Mouse (Mus musculus) midbrain, embryonic 11.5 days (tissue): Measurements from ENCODE around the gene Tigar. TPM values are rescaled to one million over a fixed set of nuclear protein-coding genes. Genes with fewer than 3 reads are reported as not detected.

ENCODE experiments used
- ATAC-seq: fragments of 200-750 bp; cut with Nextera tagmentation; 2 replicates; pipeline ENCODE4 v1.8.0; 2017; ENCODE audit warnings: moderate TSS enrichment, moderate library complexity; ENCODE audit not compliant: low FRiP score
- DNase-seq: peaks from one replicate; pipeline ENCODE4 v3.0.0; 2015; ENCODE audit warnings: low spot score; ENCODE audit errors: missing footprints
- H3K27ac ChIP-seq: fragments of 300-500 bp; sonication (generic); 2 replicates; pipeline ENCODE4 v1.5.1; 2014; ENCODE audit warnings: low read depth, low read length
- H3K27me3 ChIP-seq: fragments of 300-500 bp; sonication (generic); 2 replicates; pipeline ENCODE4 v1.6.1; 2014; ENCODE audit warnings: mild to moderate bottlenecking, low read length, moderate library complexity, mixed read lengths; ENCODE audit not compliant: control insufficient read depth, insufficient read depth
- H3K36me3 ChIP-seq: fragments of 300-500 bp; sonication (generic); 2 replicates; pipeline ENCODE4 v1.6.1; 2014; ENCODE audit warnings: mild to moderate bottlenecking, low read length, moderate library complexity, mixed read lengths; ENCODE audit not compliant: control insufficient read depth, insufficient read depth
- H3K4me1 ChIP-seq: fragments of 300-500 bp; sonication (generic); 2 replicates; pipeline ENCODE4 v1.6.1; 2014; ENCODE audit warnings: low read length; ENCODE audit not compliant: control insufficient read depth, insufficient read depth
- H3K4me2 ChIP-seq: fragments of 300-500 bp; sonication (generic); 2 replicates; pipeline ENCODE4 v1.6.1; 2014; ENCODE audit warnings: mild to moderate bottlenecking, moderate library complexity
- H3K4me3 ChIP-seq: fragments of 300-500 bp; sonication (generic); 2 replicates; pipeline ENCODE4 v1.5.1; 2014; ENCODE audit warnings: low read depth, low read length
- H3K9ac ChIP-seq: fragments of 300-500 bp; sonication (generic); 2 replicates; pipeline ENCODE4 v1.6.1; 2014; ENCODE audit warnings: low read length
- H3K9me3 ChIP-seq: fragments of 300-500 bp; sonication (generic); 2 replicates; pipeline ENCODE4 v1.6.1; 2016; ENCODE audit warnings: low read length; ENCODE audit not compliant: control insufficient read depth
- WGBS: fragments of 180-500 bp; shearing (Covaris S2); extraction: QIAGEN DNeasy Blood & Tissue Kit; methylation state at CpG from one replicate; pipeline ENCODE4 v1.1.7; 2014; 5-methylcytosine and 5-hydroxymethylcytosine counted together
- polyA plus RNA-seq: library from polyadenylated mRNA; unstranded; fragments of >200 nt; fragmentation: Nextera tagmentation; extraction: Ambion mirVana; gene quantifications from 2 replicates; pipeline ENCODE4 v1.2.1, GENCODE M21; 2014

Tigar gene
- 5.8 and 6.9 TPM in 2 replicates for polyA plus RNA-seq

- Histone ChIP-seq H3K36me3 (no peaks in the 10 kb centered on the region), H3K4me3 (peak within 1 kb of the TSS; percentile 51), H3K27me3 (no peaks in the 10 kb centered on the region), H3K4me1 (peaks cover 8% of the 10 kb centered on the region), H3K27ac (no peak within 1 kb of the TSS), H3K9me3 (no peaks in the 10 kb centered on the region), H3K9ac (peak within 1 kb of the TSS; percentile 65), H3K4me2 (peak within 1 kb of the TSS; percentile 88)
- peak; percentile 98 for DNase-seq
- WGBS = 2% methylated on average over 37 of the region's 37 CpGs
- ATAC-seq = peak; percentile 100
These were observed at the start of gene Tigar for GRCm38 (mm10) chr6:127109402-127109930. TSS of gene Tigar (minus strand) at chr6:127109557.

GRCm38 (mm10) chr6:127157321-127157720, 48.0 kb upstream of the Tigar start:
- Histone ChIP-seq H3K9me3 (no peaks in the 10 kb centered on the region), H3K9ac (no peak overlapping the region), H3K4me1 (peaks cover 28% of the 10 kb centered on the region), H3K4me3 (no peak overlapping the region), H3K4me2 (no peak overlapping the region), H3K27ac (no peak overlapping the region), H3K27me3 (peaks cover 8% of the 10 kb centered on the region), H3K36me3 (no peaks in the 10 kb centered on the region)
- ATAC-seq = no peak
- DNase-seq = no peak
- WGBS = 46% methylated on average over 1 of the region's 1 CpGs

- WGBS = 1% methylated on average over 15 of the region's 15 CpGs
- ATAC-seq = no peak
These were observed 46.1 kb upstream of the Tigar start for GRCm38 (mm10) chr6:127155468-127155867.

GRCm38 (mm10) chr6:127154708-127155268, 45.4 kb upstream of the Tigar start:
- H3K4me2 ChIP-seq = peak overlapping the region; percentile 84
- H3K36me3 ChIP-seq = no peaks in the 10 kb centered on the region
- H3K4me3 ChIP-seq = peak overlapping the region; percentile 35
- no peaks in the 10 kb centered on the region for H3K9me3 ChIP-seq
- no peak overlapping the region; the same call in 1 of the 2 replicates for H3K27ac ChIP-seq
- peaks cover 38% of the 10 kb centered on the region for H3K4me1 ChIP-seq
- ATAC-seq (peak; percentile 14; the same call in 1 of the 2 replicates), DNase-seq (peak; percentile 98)
- peak overlapping the region; percentile 40 for H3K9ac ChIP-seq
- peaks cover 8% of the 10 kb centered on the region for H3K27me3 ChIP-seq
- under 1% methylated on average over 34 of the region's 34 CpGs for WGBS

More at GRCm38 (mm10) chr6:127155468-127155867, 46.1 kb upstream of the Tigar start:
- H3K9ac ChIP-seq = peak overlapping the region; percentile 40
- H3K27me3 ChIP-seq = peaks cover 8% of the 10 kb centered on the region
- H3K27ac ChIP-seq = no peak overlapping the region
- H3K9me3 ChIP-seq = no peaks in the 10 kb centered on the region
- peaks cover 38% of the 10 kb centered on the region for H3K4me1 ChIP-seq
- H3K4me3 ChIP-seq = peak overlapping the region; percentile 35
- H3K4me2 ChIP-seq = peak overlapping the region; percentile 84
- DNase-seq = peak; percentile 92
- H3K36me3 ChIP-seq = no peaks in the 10 kb centered on the region

- WGBS = under 1% methylated on average over 30 of the region's 30 CpGs
- Histone ChIP-seq H3K27me3 (peaks cover 8% of the 10 kb centered on the region), H3K27ac (no peak overlapping the region; the same call in 1 of the 2 replicates)
These were observed 44.8 kb upstream of the Tigar start for GRCm38 (mm10) chr6:127153972-127154707.

GRCm38 (mm10) chr6:127153296-127153800, 44.0 kb upstream of the Tigar start:
- Histone ChIP-seq H3K27ac (peak overlapping the region; percentile 86; the same call in 1 of the 2 replicates), H3K27me3 (peaks cover 8% of the 10 kb centered on the region), H3K9ac (peak overlapping the region; percentile 33)

More at GRCm38 (mm10) chr6:127153972-127154707, 44.8 kb upstream of the Tigar start:
- peak overlapping the region; percentile 84 for H3K4me2 ChIP-seq
- H3K9ac ChIP-seq = peak overlapping the region; percentile 40; the same call in 1 of the 2 replicates
- no peak for ATAC-seq
- H3K4me1 ChIP-seq = peaks cover 38% of the 10 kb centered on the region
- peak; percentile 95 for DNase-seq
- H3K4me3 ChIP-seq = peak overlapping the region; percentile 35
- H3K9me3 ChIP-seq = no peaks in the 10 kb centered on the region
- no peaks in the 10 kb centered on the region for H3K36me3 ChIP-seq

GRCm38 (mm10) chr6:127152106-127152951, 43.0 kb upstream of the Tigar start, which contains the start of gene Ccnd2:
TSS of gene Ccnd2 (minus strand) at chr6:127152193.
- Histone ChIP-seq H3K4me3 (peak within 1 kb of the TSS; percentile 63), H3K27ac (peak within 1 kb of the TSS; percentile 86), H3K9ac (peak within 1 kb of the TSS; percentile 66), H3K4me1 (peaks cover 47% of the 10 kb centered on the region), H3K9me3 (no peaks in the 10 kb centered on the region), H3K4me2 (peak within 1 kb of the TSS; percentile 84), H3K27me3 (peaks cover 8% of the 10 kb centered on the region), H3K36me3 (no peaks in the 10 kb centered on the region; the same call in 1 of the 2 replicates)
- DNase-seq = peak; percentile 97
- under 1% methylated on average over 40 of the region's 40 CpGs for WGBS
- peak; percentile 61 for ATAC-seq

More at GRCm38 (mm10) chr6:127153296-127153800, 44.0 kb upstream of the Tigar start:
- WGBS = under 1% methylated on average over 25 of the region's 28 CpGs
- DNase-seq (peak; percentile 94), ATAC-seq (peak; percentile 17)
- Histone ChIP-seq H3K4me1 (peaks cover 39% of the 10 kb centered on the region), H3K9me3 (no peaks in the 10 kb centered on the region), H3K36me3 (no peaks in the 10 kb centered on the region), H3K4me3 (peak overlapping the region; percentile 63), H3K4me2 (peak overlapping the region; percentile 84)

GRCm38 (mm10) chr6:127151565-127152105, 42.3 kb upstream of the Tigar start:
- H3K4me2 ChIP-seq = peak overlapping the region; percentile 84
- peak; percentile 96 for DNase-seq
- peak overlapping the region; percentile 66 for H3K9ac ChIP-seq
- H3K27ac ChIP-seq = peak overlapping the region; percentile 86
- H3K4me1 ChIP-seq = peaks cover 49% of the 10 kb centered on the region
- H3K9me3 ChIP-seq = no peaks in the 10 kb centered on the region
- peaks cover 8% of the 10 kb centered on the region for H3K27me3 ChIP-seq
- peaks cover 3% of the 10 kb centered on the region; the same call in 1 of the 2 replicates for H3K36me3 ChIP-seq
- under 1% methylated on average over 29 of the region's 29 CpGs for WGBS
- peak overlapping the region; percentile 63 for H3K4me3 ChIP-seq
- peak; percentile 4 for ATAC-seq
